Mouse (Mus musculus) liver, embryonic 12.5 days (tissue): ENCODE measurements around the gene Abca12. TPM values are rescaled to one million over a fixed set of nuclear protein-coding genes. Genes with fewer than 3 reads are reported as not detected.

Source experiments
- ATAC-seq: fragments of 200-750 bp; cut with Nextera tagmentation; 2 replicates; pipeline ENCODE4 v1.8.0; 2017; ENCODE audit warnings: moderate number of reproducible peaks, mild to moderate bottlenecking, moderate library complexity
- H3K27ac ChIP-seq: fragments of 300-500 bp; sonication (generic); 2 replicates; pipeline ENCODE4 v1.5.1; 2016; ENCODE audit warnings: mild to moderate bottlenecking
- H3K27me3 ChIP-seq: fragments of 300-500 bp; sonication (generic); replicated peaks from 2 replicates; pipeline ENCODE4 v1.6.1; 2016; ENCODE audit warnings: mild to moderate bottlenecking, moderate library complexity
- H3K36me3 ChIP-seq: fragments of 300-500 bp; sonication (generic); 2 replicates; pipeline ENCODE4 v1.6.1; 2016; ENCODE audit warnings: mild to moderate bottlenecking, moderate library complexity
- H3K4me1 ChIP-seq: fragments of 300-500 bp; sonication (generic); 2 replicates; pipeline ENCODE4 v1.6.1; 2016
- H3K4me2 ChIP-seq: fragments of 300-500 bp; sonication (generic); 2 replicates; pipeline ENCODE4 v1.6.1; 2016; ENCODE audit warnings: mild to moderate bottlenecking, moderate library complexity
- H3K4me3 ChIP-seq: fragments of 300-500 bp; sonication (generic); 2 replicates; pipeline ENCODE4 v1.5.1; 2016; ENCODE audit warnings: mild to moderate bottlenecking, moderate library complexity
- H3K9ac ChIP-seq: fragments of 300-500 bp; sonication (generic); 2 replicates; pipeline ENCODE4 v1.6.1; 2016; ENCODE audit warnings: mild to moderate bottlenecking, moderate library complexity
- H3K9me3 ChIP-seq: fragments of 300-500 bp; sonication (generic); replicated peaks from 2 replicates; pipeline ENCODE4 v1.6.1; 2016; ENCODE audit warnings: mild to moderate bottlenecking, moderate library complexity
- WGBS: fragments of 180-500 bp; shearing (Covaris S2); methylation state at CpG from one replicate; pipeline ENCODE4 v1.1.7; 2016; ENCODE audit not compliant: insufficient replicate concordance; 5-methylcytosine and 5-hydroxymethylcytosine counted together
- polyA plus RNA-seq: library from polyadenylated mRNA; unstranded; fragments of >200 nt; fragmentation: Nextera tagmentation; extraction: Ambion mirVana; gene quantifications from 2 replicates; pipeline ENCODE4 v1.2.1, GENCODE M21; 2016

Abca12 gene
- polyA plus RNA-seq, result not detected in 2 replicates

DNA sequence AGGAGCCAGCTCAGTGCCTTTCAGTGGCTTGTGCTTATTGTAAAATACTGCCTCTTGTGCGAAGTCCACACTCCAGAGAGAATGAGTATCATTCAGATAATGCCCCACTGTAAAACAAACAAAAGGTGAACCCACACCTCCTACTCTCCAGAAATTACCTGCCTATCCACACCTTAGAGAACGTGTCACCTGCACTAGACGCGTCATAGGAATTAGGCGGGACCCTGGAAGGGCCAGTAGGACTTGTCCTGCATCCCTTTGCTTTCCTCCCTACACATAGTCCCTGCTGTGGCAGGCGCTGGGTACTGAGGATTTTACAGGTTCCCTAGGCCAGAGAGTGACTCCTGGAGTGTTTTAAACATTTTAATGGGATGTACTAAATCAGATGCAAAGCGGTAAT lies at the start of gene Abca12:
Gene Abca12 (minus strand): TSS at position 101 of the 400 bp plus-strand sequence.
- Histone ChIP-seq H3K36me3 (no peaks in the 10 kb centered on the region), H3K4me2 (no peak within 1 kb of the TSS), H3K27me3 (no peaks in the 10 kb centered on the region), H3K9me3 (no peaks in the 10 kb centered on the region), H3K9ac (no peak within 1 kb of the TSS), H3K4me3 (no peak within 1 kb of the TSS), H3K27ac (no peak within 1 kb of the TSS), H3K4me1 (no peaks in the 10 kb centered on the region)
- WGBS, result 66% methylated on average over 7 of the region's 7 CpGs
- ATAC-seq, result no peak

DNA sequence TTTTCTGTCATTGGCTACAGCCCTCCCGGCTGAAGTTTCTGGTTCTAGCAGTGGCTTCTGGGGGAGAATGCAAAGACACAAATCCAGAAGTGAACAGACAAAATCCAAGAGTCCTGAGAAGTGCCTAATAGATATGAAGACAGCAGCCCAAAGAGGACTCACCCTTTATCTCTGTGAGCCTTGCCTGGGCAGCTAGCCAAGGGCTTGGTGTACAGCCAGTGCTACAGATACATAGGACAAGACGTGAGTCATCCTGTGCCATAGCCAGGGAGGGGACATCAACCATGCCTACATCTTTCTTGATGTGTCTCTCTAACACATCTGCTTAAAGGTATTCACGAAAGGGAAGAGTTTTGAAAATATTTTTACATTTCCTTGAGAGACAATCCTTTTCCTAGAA lies 43.3 kb upstream of the Abca12 start:
- no peak overlapping the region for H3K4me3 ChIP-seq
- no peaks in the 10 kb centered on the region for H3K9me3 ChIP-seq
- no peak for ATAC-seq
- no peak overlapping the region for H3K27ac ChIP-seq
- no peak overlapping the region for H3K4me2 ChIP-seq
- H3K4me1 ChIP-seq, result no peaks in the 10 kb centered on the region
- H3K9ac ChIP-seq, result no peak overlapping the region
- 47% methylated on average over 3 of the region's 3 CpGs for WGBS
- H3K27me3 ChIP-seq, result no peaks in the 10 kb centered on the region
- H3K36me3 ChIP-seq, result no peaks in the 10 kb centered on the region

DNA sequence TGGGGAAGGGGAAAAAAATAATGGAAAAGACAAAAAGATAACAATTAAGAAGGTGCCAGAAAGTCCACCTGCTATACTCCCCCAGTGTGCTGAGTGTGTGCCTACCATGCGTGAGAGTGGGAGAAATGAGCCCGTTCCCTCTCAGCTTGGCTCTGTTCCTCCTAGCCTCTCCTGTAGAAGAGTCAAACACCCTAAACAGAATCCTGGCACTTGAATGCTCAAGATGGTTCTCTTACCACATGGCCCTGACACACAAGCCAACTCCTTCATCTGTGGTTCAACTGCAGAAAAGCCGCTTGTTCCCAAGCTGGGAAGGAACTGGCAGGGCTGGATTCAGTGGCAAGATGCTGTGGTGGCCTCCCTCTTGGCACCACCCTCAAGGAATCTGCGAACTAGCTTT lies 32.7 kb upstream of the Abca12 start:
- no peak for ATAC-seq
- WGBS, result 75% methylated on average over 4 of the region's 4 CpGs
- H3K9ac ChIP-seq, result no peak overlapping the region
- no peak overlapping the region for H3K4me2 ChIP-seq
- no peaks in the 10 kb centered on the region for H3K4me1 ChIP-seq
- H3K36me3 ChIP-seq, result no peaks in the 10 kb centered on the region
- no peaks in the 10 kb centered on the region for H3K27me3 ChIP-seq
- H3K4me3 ChIP-seq, result no peak overlapping the region
- no peak overlapping the region for H3K27ac ChIP-seq
- no peaks in the 10 kb centered on the region for H3K9me3 ChIP-seq

DNA sequence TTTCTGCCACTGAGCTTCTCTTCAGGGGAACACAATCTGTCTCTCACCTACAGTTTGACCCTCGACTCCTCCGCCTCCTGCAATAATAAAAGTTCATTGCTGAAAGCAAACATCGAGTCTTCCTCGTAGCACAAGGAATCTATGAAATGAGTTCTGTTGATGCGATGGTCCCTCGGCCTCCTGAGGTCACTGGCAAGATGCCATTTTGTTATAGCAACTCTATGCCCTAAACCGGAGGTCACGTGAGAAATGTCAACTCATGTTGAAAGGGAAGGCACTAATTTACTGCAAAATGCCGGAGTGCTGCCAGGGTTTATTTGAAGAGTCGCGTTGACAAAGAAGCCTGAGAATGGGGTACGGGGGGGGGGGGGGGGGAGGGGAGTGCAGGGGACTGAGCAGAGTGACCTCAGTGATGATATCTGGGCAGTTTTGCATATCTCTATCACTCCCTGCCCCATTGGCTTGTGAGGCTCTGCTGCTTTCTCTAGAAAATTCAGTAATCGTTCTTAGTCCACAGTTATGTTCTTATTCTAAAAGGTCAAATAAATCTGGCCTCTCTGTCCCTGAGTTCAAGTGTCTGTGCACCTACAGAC lies 7.1 kb upstream of the Abca12 start:
- no peaks in the 10 kb centered on the region for H3K4me1 ChIP-seq
- H3K27ac ChIP-seq, result no peak overlapping the region
- 71% methylated on average over 13 of the region's 13 CpGs for WGBS
- H3K9ac ChIP-seq, result no peak overlapping the region
- no peak for ATAC-seq
- no peak overlapping the region for H3K4me2 ChIP-seq
- H3K4me3 ChIP-seq, result no peak overlapping the region
- H3K9me3 ChIP-seq, result no peaks in the 10 kb centered on the region
- H3K27me3 ChIP-seq, result no peaks in the 10 kb centered on the region
- no peaks in the 10 kb centered on the region for H3K36me3 ChIP-seq

DNA sequence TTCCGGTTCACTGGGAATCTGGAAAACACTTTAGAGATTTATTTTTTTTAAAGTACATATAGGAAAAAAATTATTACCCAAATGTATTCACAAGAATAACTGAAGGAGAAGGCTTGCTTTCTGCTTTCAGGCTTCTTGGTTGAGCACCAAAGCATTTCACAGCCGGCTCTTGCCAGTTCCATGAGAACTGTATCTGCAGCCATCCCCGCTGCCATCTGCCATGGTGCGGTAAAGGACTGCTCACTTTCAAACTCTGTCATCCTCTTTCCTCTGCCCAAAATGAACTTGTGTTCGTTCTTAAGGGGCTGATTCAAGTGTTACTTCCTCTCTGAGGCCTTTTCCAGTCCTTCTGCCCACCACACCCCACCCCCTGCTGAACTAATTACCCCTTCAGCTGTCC lies 3.8 kb upstream of the Abca12 start:
- Histone ChIP-seq H3K9me3 (no peaks in the 10 kb centered on the region), H3K9ac (no peak overlapping the region), H3K27ac (no peak overlapping the region), H3K27me3 (no peaks in the 10 kb centered on the region), H3K4me1 (no peaks in the 10 kb centered on the region), H3K4me3 (no peak overlapping the region), H3K4me2 (no peak overlapping the region), H3K36me3 (no peaks in the 10 kb centered on the region)
- ATAC-seq, result no peak
- WGBS, result 67% methylated on average over 5 of the region's 5 CpGs

DNA sequence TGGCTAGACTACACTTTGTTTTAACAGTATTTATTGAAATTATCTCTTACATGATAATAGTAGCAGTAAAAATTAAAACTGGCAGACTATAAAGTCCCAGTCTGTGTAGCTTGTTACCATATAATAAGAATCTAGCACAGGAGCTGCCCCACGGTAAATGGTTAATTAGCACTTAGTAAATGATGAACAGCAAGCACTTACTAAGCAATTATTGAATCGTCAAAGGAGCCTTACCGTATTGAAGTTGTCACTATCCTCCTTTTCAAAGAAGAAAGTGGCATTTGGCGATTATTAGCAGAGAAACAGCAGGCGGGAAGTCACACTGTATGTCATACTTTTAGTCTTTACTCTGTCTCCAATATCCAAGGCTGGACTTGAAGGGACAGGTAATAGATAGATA lies 3.2 kb upstream of the Abca12 start:
- no peaks in the 10 kb centered on the region for H3K9me3 ChIP-seq
- no peak overlapping the region for H3K4me2 ChIP-seq
- no peak overlapping the region for H3K4me3 ChIP-seq
- 71% methylated on average over 5 of the region's 5 CpGs for WGBS
- no peak for ATAC-seq
- H3K27ac ChIP-seq, result no peak overlapping the region
- H3K36me3 ChIP-seq, result no peaks in the 10 kb centered on the region
- H3K27me3 ChIP-seq, result no peaks in the 10 kb centered on the region
- no peak overlapping the region for H3K9ac ChIP-seq
- H3K4me1 ChIP-seq, result no peaks in the 10 kb centered on the region

DNA sequence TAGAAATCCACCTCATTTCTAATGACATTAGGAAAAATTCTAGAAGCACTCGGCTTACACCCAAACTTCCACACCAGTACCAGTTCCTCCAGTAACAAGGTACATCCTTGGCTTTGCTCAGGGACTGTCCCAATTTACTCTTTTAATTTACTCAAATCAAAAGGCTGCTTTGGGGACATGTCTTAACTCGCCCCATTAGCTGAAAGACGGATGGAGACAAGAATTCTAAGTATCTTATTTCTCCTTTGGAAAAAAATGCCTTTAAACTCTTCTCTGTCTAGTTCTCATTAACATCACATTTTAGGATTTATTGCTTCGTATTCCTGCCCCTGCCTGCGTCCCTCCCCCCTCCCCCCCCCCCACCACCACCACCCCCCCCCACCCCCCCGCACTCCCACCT lies 626 bp downstream of the Abca12 start:
- H3K36me3 ChIP-seq, result no peaks in the 10 kb centered on the region
- no peaks in the 10 kb centered on the region for H3K4me1 ChIP-seq
- H3K9me3 ChIP-seq, result no peaks in the 10 kb centered on the region
- no peak overlapping the region for H3K4me2 ChIP-seq
- H3K9ac ChIP-seq, result no peak overlapping the region
- ATAC-seq, result no peak
- no peaks in the 10 kb centered on the region for H3K27me3 ChIP-seq
- 51% methylated on average over 5 of the region's 6 CpGs for WGBS
- no peak overlapping the region for H3K27ac ChIP-seq
- no peak overlapping the region for H3K4me3 ChIP-seq

DNA sequence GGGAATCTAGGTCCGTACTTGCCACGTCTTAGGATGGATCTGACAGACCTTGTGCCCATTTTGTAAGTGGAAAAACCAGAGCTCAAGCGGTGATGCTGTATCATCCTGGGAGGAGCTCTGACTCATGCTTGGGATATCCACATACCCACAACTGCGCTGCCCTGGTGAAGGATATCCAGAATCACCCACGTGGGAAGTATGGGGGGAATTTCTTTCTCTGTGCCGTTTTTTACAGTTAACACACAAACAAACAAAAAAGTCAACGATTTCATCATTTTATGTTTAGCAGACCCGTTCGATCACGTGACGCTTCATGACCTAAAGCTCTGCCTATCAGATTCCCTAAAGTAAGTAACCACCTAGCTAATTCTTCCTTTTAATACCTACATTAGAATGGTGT lies 1.6 kb downstream of the Abca12 start:
- no peaks in the 10 kb centered on the region for H3K36me3 ChIP-seq
- H3K4me1 ChIP-seq, result no peaks in the 10 kb centered on the region
- no peak for ATAC-seq
- H3K9me3 ChIP-seq, result no peaks in the 10 kb centered on the region
- no peak overlapping the region for H3K27ac ChIP-seq
- H3K4me3 ChIP-seq, result no peak overlapping the region
- H3K27me3 ChIP-seq, result no peaks in the 10 kb centered on the region
- WGBS, result 72% methylated on average over 11 of the region's 11 CpGs
- H3K9ac ChIP-seq, result no peak overlapping the region
- no peak overlapping the region for H3K4me2 ChIP-seq

DNA sequence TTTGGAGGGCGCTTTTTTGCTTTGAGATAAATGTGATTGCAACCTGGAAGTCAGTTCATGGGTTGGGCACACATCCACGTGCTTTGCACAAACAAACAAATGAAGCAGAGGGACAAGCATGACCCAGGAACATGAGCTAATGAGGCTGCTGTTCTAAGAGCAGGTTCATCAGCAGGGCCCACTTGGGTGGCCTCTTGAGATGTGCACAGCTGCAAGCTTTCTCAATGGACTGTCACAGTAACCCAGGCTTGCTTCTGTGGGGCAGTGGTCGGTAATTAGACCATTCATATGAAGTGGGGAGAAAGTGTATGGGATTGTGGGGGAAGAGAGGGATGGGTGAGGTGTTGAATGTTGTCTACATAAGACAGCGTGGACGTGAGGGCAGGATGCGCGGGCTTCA lies 7.0 kb downstream of the Abca12 start:
- WGBS, result 65% methylated on average over 7 of the region's 7 CpGs
- no peaks in the 10 kb centered on the region for H3K9me3 ChIP-seq
- H3K4me1 ChIP-seq, result no peaks in the 10 kb centered on the region
- H3K4me3 ChIP-seq, result no peak overlapping the region
- ATAC-seq, result no peak
- no peaks in the 10 kb centered on the region for H3K27me3 ChIP-seq
- no peak overlapping the region for H3K9ac ChIP-seq
- H3K4me2 ChIP-seq, result no peak overlapping the region
- H3K36me3 ChIP-seq, result no peaks in the 10 kb centered on the region
- no peak overlapping the region for H3K27ac ChIP-seq

DNA sequence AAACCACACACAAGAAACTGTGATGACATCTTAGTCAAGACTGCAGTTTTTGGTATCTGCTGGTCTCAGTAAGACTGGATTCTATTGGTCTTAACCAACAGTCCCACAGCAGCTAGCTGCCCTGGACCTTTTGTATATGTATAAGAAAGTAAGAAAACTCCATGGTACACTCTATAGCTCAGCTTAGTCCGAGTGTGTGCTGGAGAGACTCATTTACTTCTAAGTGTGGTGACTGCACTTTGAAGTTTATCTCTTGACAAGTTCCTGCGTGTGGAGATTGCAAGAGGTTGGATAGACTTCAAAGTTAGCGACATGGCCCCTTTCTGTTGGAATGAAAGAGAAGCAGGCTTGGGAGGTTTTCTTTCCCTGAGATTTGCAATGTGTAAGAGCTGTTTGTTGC lies 17.1 kb downstream of the Abca12 start:
- H3K27ac ChIP-seq, result no peak overlapping the region
- WGBS, result 47% methylated on average over 3 of the region's 3 CpGs
- no peak for ATAC-seq
- no peak overlapping the region for H3K9ac ChIP-seq
- H3K4me3 ChIP-seq, result no peak overlapping the region
- H3K9me3 ChIP-seq, result no peaks in the 10 kb centered on the region
- H3K4me1 ChIP-seq, result no peaks in the 10 kb centered on the region
- no peak overlapping the region for H3K4me2 ChIP-seq
- no peaks in the 10 kb centered on the region for H3K27me3 ChIP-seq
- H3K36me3 ChIP-seq, result no peaks in the 10 kb centered on the region

DNA sequence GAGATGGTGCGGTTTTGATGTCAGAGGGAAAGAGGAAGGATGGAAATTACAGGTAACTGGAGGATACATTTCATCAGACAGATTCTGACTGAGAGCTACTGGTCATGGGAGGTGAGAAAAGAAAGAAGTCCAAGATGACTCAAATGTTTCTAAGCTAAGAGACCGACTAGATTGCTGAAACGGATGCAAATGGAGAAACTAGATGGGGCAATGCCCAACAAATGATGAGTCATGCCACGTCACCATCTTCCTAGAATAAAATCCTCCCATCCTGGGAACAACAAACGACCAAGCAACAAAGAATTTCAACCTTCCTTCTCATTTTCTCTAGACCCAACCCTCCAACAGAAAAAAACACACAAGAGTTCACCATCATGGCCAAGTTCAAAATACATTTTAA lies 18.6 kb downstream of the Abca12 start:
- Histone ChIP-seq H3K4me3 (no peak overlapping the region), H3K27ac (no peak overlapping the region), H3K36me3 (no peaks in the 10 kb centered on the region), H3K9me3 (no peaks in the 10 kb centered on the region), H3K9ac (no peak overlapping the region), H3K4me2 (no peak overlapping the region), H3K27me3 (no peaks in the 10 kb centered on the region), H3K4me1 (no peaks in the 10 kb centered on the region)
- WGBS, result 59% methylated on average over 5 of the region's 5 CpGs
- ATAC-seq, result no peak

DNA sequence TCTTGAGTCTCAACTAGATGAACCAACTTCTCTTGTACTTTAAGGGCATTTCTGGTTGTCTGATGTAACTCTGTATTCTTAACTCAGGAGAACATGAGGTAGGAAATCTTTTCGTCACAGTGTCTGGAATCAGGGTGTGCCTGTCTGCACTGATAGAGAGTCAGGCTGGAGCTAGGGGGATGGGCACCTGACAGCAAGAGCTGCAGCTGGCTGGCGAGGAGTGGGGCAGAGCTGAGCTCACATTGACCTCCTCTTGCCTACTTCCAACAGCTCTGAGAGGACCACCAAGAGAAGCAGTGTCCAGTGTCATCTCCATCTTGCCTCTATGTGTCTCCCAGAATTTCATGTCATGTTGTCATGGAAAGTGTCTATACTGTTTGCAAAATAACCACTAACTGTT lies 20.5 kb downstream of the Abca12 start:
- H3K36me3 ChIP-seq, result no peaks in the 10 kb centered on the region
- H3K4me2 ChIP-seq, result no peak overlapping the region
- 39% methylated on average over 2 of the region's 2 CpGs for WGBS
- no peaks in the 10 kb centered on the region for H3K27me3 ChIP-seq
- H3K27ac ChIP-seq, result no peak overlapping the region
- no peaks in the 10 kb centered on the region for H3K9me3 ChIP-seq
- ATAC-seq, result no peak
- no peaks in the 10 kb centered on the region for H3K4me1 ChIP-seq
- H3K4me3 ChIP-seq, result no peak overlapping the region
- no peak overlapping the region for H3K9ac ChIP-seq

DNA sequence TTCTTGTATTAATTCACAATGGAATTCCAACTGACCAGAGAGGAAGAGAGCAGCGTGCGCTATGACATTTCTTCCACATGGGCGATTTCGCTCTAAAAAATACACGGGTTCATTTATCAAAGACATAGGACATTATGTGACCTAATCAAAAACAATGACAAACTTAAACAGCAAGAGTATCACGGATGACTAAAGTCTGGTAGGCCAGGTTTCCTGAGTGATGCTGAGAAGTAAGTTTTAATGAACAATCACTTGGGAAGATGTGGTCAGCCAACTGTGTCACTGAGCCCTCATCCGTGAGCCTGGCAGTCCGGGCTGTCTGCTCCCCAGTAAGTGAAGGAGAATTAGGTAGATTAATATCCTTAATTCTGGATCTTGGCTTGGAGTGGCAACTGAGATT lies 21.2 kb downstream of the Abca12 start:
- no peaks in the 10 kb centered on the region for H3K4me1 ChIP-seq
- no peak overlapping the region for H3K9ac ChIP-seq
- no peaks in the 10 kb centered on the region for H3K27me3 ChIP-seq
- no peak for ATAC-seq
- no peaks in the 10 kb centered on the region for H3K9me3 ChIP-seq
- 76% methylated on average over 8 of the region's 8 CpGs for WGBS
- H3K36me3 ChIP-seq, result no peaks in the 10 kb centered on the region
- H3K27ac ChIP-seq, result no peak overlapping the region
- no peak overlapping the region for H3K4me3 ChIP-seq
- no peak overlapping the region for H3K4me2 ChIP-seq
